Mouse (Mus musculus) heart, postnatal 0 days (tissue): ENCODE data around the gene Cbx8.
A peak's percentile ranks its signal among the peaks of the same experiment; 100 is the strongest.

ENCODE experiments used
- CTCF ChIP-seq: IDR thresholded peaks from 2 replicates; pipeline ENCODE4 v1.5.1; 2016; ENCODE audit warnings: antibody characterized with exemption, control low read depth, low read depth
- EP300 ChIP-seq: IDR thresholded peaks from 2 replicates; pipeline ENCODE4 v1.6.1; 2016; ENCODE audit warnings: antibody characterized with exemption, low read depth

DNA sequence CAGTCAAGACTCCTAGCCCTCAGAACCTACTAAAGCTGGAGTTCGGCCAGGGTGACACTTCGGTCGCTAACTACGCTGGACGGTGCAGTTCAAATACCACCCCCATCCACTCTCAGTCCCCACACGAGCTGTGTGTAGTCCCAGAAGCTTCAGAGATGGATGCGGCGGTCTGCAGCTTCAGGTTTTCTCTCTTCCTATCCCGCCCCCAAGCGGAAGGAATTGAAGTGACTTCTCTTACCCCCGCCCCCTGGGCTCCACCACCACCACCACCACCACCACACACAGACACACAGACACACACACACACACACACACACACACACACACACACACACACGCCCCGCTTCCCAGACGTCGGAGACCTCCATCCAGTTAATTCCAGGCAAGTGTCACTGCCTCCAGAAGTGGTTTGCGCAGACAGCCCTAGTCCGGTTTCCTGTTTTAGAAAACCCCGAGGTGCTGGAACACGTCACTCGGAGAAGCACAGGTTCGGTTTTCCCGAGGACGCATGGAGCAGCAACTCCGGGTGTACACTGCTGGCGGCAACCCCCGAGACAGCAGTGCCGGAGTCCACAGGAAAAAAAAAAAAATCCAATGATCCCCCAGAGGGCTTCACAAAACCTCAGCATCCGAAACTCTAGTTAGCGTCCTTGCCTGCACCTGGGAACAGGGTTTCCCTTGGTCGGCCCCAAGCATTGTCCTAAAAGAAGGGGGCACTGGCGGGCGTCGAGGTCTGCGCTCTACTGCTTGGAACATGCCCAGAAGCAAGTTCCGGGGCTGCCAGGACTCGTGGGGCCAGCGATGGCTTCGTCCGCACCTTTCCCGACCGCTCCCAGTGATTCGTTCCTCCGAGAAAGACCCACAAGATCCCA, 6.7 kb upstream of the Cbx8 start:
- TF ChIP-seq CTCF (peak; percentile 40), EP300 (no peak)
